Mouse (Mus musculus): ENCODE results near the gene Zfp423.

GRCm38 (mm10) chr8:87831116-87831515 lies 128.3 kb downstream of the Zfp423 start:
- no peak for TF ChIP-seq ELF1 (IDR thresholded peaks at IDR 0.05; ENCODE audit: low read depth, low read length)
- no peak for TF ChIP-seq CTCF (IDR thresholded peaks at IDR 0.05 in 2 of 3, conservative IDR thresholded peaks at IDR 0.05 in 1 of 3; ENCODE audit: control insufficient read depth in 1 of 3, insufficient read depth in 1 of 3, low read depth in 2 of 3, low read length in 3 of 3, poor library complexity in 1 of 3, severe bottlenecking in 1 of 3)
